Mouse (Mus musculus) thymus, postnatal 0 days (tissue): ENCODE results near the gene Tgfb2. TPM values are rescaled to one million over a fixed set of nuclear protein-coding genes. Genes with fewer than 3 reads are reported as not detected.
A peak's percentile ranks its signal among the peaks of the same experiment; 100 is the strongest.

Experiments
- DNase-seq: peaks from one replicate; pipeline ENCODE4 v3.0.0-alpha.2; 2015; ENCODE audit warnings: low spot score
- polyA plus RNA-seq: library from polyadenylated mRNA; unstranded; fragments of >200 nt; fragmentation: Nextera tagmentation; extraction: Ambion mirVana; gene quantifications from 2 replicates; pipeline ENCODE4 v1.2.1, GENCODE M21; 2015

The Tgfb2 gene
- 2.4 and 2.5 TPM in 2 replicates for polyA plus RNA-seq

GRCm38 (mm10) chr1:186705915-186706248 is at the start of gene Tgfb2:
TSS of gene Tgfb2 (minus strand) at chr1:186705989.
- DNase-seq = no peak

- no peak for DNase-seq
Measured at GRCm38 (mm10) chr1:186749675-186750283, 44.0 kb upstream of the Tgfb2 start.

- DNase-seq = peak; percentile 92
Measured at GRCm38 (mm10) chr1:186748724-186749653, 43.2 kb upstream of the Tgfb2 start, which contains the start of gene Rrp15. TSS of gene Rrp15 (minus strand) at chr1:186749358.

- no peak for DNase-seq
Measured at GRCm38 (mm10) chr1:186739828-186740227, 34.0 kb upstream of the Tgfb2 start.

- no peak for DNase-seq
Measured at GRCm38 (mm10) chr1:186735537-186735936, 29.7 kb upstream of the Tgfb2 start.

- DNase-seq = no peak
Measured at GRCm38 (mm10) chr1:186733052-186733451, 27.3 kb upstream of the Tgfb2 start.

- DNase-seq = no peak
Measured at GRCm38 (mm10) chr1:186728778-186729177, 23.0 kb upstream of the Tgfb2 start.

- DNase-seq = no peak
Measured at GRCm38 (mm10) chr1:186726117-186726516, 20.3 kb upstream of the Tgfb2 start.

GRCm38 (mm10) chr1:186722299-186722698 is 16.5 kb upstream of the Tgfb2 start:
- no peak for DNase-seq

- DNase-seq = peak; percentile 77
Measured at GRCm38 (mm10) chr1:186721846-186722245, 16.1 kb upstream of the Tgfb2 start.

GRCm38 (mm10) chr1:186721166-186721565 is 15.4 kb upstream of the Tgfb2 start:
- DNase-seq = no peak

GRCm38 (mm10) chr1:186719708-186720107 is 13.9 kb upstream of the Tgfb2 start:
- DNase-seq = peak; percentile 9

- no peak for DNase-seq
Measured at GRCm38 (mm10) chr1:186718881-186719280, 13.1 kb upstream of the Tgfb2 start.

- DNase-seq = no peak
Measured at GRCm38 (mm10) chr1:186714980-186715896, 9.4 kb upstream of the Tgfb2 start.

GRCm38 (mm10) chr1:186714215-186714614 is 8.4 kb upstream of the Tgfb2 start:
- DNase-seq = no peak

- DNase-seq = peak; percentile 28
Measured at GRCm38 (mm10) chr1:186712802-186713471, 7.1 kb upstream of the Tgfb2 start.

- peak; percentile 56 for DNase-seq
Measured at GRCm38 (mm10) chr1:186705203-186705914, 430 bp downstream of the Tgfb2 start.

GRCm38 (mm10) chr1:186703980-186704701 is 1.6 kb downstream of the Tgfb2 start:
- DNase-seq = no peak

- no peak for DNase-seq
Measured at GRCm38 (mm10) chr1:186703256-186703979, 2.4 kb downstream of the Tgfb2 start.
